Mouse (Mus musculus): ENCODE measurements around the gene Gm11037. TPM values are rescaled to one million over a fixed set of nuclear protein-coding genes. Genes with fewer than 3 reads are reported as not detected.

Gene Gm11037
- polyA plus RNA-seq, 1 experiment from 2014 or later: not detected

DNA sequence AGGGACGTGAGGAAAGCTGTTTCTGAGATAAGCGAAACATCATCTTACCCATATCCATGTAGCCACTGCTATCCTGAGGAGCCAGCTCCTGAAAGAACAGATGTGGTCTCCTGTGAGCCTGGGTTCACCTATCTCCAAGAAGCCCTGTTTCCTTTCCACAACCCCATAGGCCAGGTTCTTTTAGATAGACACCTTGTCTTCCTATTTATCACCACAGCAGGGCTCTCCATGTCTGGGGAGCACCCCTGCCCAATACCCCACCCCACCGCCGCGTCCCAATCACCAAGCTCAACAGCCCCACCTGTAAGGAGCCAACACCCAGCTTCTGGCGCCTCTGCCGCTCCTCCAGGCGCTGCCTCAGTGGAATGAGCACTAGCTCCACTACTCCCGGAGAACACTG is 39.0 kb downstream of the Gm11037 start:
- Histone ChIP-seq H3K36me3 (ENCODE audit: insufficient read depth) (peaks cover 13% of the 10 kb centered on the region; the same call in 1 of the 2 replicates), H3K9me3 (ENCODE audit: low read depth, low read length) (no peaks in the 10 kb centered on the region), H3K9ac (no peak overlapping the region), H3K4me1 (ENCODE audit: insufficient read depth) (peaks cover 8% of the 10 kb centered on the region), H3K4me2 (no peak overlapping the region), H3K27me3 (ENCODE audit: insufficient read depth, low read length) (peaks cover 30% of the 10 kb centered on the region), H3K4me3 (ENCODE audit: low read depth, low read length) (no peak overlapping the region), H3K27ac (ENCODE audit: low read depth) (no peak overlapping the region)
- no peak for TF ChIP-seq CTCF (IDR thresholded peaks at IDR 0.05; ENCODE audit: low read depth)
- ATAC-seq (ENCODE audit: insufficient read depth): no peak
- DNase-seq: no peak
- 52% methylated on average over 9 of the region's 9 CpGs for WGBS

GRCm38 (mm10) chr2:131174700-131175099 is 41.4 kb downstream of the Gm11037 start:
- WGBS: 4% methylated on average over 11 of the region's 11 CpGs
- peak overlapping the region; percentile 23; the same call in 1 of the 2 replicates for H3K9ac ChIP-seq
- no peaks in the 10 kb centered on the region for H3K9me3 ChIP-seq (ENCODE audit: low read depth, low read length)
- H3K4me1 ChIP-seq (ENCODE audit: insufficient read depth): peaks cover 21% of the 10 kb centered on the region
- H3K27me3 ChIP-seq (ENCODE audit: insufficient read depth, low read length): peaks cover 30% of the 10 kb centered on the region
- no peak for TF ChIP-seq CTCF (IDR thresholded peaks at IDR 0.05; ENCODE audit: low read depth)
- DNase-seq (peak; percentile 92), ATAC-seq (ENCODE audit: insufficient read depth) (peak; percentile 27; the same call in 1 of the 2 replicates)
- peak overlapping the region; percentile 81 for H3K4me2 ChIP-seq
- peak overlapping the region; percentile 30 for H3K4me3 ChIP-seq (ENCODE audit: low read depth, low read length)
- H3K27ac ChIP-seq (ENCODE audit: low read depth): no peak overlapping the region
- peaks cover 14% of the 10 kb centered on the region; the same call in 1 of the 2 replicates for H3K36me3 ChIP-seq (ENCODE audit: insufficient read depth)

DNA sequence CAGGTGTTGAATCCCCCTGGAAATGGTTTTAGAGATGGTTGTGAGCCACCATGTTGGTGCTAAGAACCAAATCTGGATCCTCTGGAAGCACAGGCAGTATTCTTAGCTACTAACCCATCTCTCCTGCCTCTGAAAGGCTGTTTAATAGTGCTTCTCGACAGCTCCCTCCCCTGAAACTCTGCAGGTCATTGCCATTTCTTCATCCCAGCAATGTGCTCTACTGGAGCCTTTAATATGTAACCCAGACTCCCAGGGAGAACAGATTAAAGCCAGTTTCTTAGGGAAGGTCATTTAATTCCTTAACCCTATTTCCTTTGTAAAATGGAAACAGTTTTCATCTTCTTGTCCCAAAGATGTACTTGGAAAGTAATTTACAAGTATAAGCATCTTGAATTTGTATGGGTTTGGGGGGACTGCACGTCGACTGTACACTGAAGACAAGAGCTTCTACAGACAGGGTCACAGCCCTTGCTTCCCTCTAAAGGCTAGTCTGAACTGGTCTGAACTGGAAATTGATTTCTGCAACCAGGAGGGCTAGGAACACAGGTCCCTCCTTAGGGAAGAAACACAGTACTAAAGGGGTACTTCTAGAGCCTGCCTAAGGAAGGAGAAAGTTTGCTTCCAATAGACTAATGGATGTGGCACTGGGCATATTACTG is 42.1 kb downstream of the Gm11037 start:
- peaks cover 14% of the 10 kb centered on the region; the same call in 1 of the 2 replicates for H3K36me3 ChIP-seq (ENCODE audit: insufficient read depth)
- peaks cover 21% of the 10 kb centered on the region for H3K4me1 ChIP-seq (ENCODE audit: insufficient read depth)
- no peak overlapping the region for H3K4me3 ChIP-seq (ENCODE audit: low read depth, low read length)
- peaks cover 28% of the 10 kb centered on the region for H3K27me3 ChIP-seq (ENCODE audit: insufficient read depth, low read length)
- no peak for DNase-seq
- 74% methylated on average over 3 of the region's 3 CpGs for WGBS
- no peak overlapping the region for H3K4me2 ChIP-seq
- H3K9me3 ChIP-seq (ENCODE audit: low read depth, low read length): no peaks in the 10 kb centered on the region
- no peak for TF ChIP-seq CTCF (IDR thresholded peaks at IDR 0.05; ENCODE audit: low read depth)
- H3K9ac ChIP-seq: no peak overlapping the region
- no peak for ATAC-seq (ENCODE audit: insufficient read depth)
- H3K27ac ChIP-seq (ENCODE audit: low read depth): peak overlapping the region; percentile 67; the same call in 1 of the 2 replicates

DNA sequence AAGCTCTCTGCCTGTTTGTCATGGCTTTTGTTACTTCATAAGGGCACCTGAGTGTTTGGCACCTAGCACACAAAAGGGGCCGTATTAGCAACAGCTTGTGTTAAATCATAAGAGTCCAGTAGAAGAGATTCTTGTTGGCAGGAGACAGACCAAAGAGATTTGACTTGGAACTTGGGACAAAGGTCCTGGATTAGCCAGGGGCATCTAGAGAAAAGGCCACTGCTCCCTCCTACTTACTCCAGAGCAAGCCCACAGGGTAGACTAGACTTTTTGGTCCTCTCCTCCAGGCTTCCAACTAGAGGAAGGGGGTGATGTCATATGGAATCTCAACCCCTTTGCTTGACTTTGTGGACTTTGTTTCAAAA is 42.6 kb downstream of the Gm11037 start:
- DNase-seq: no peak
- Histone ChIP-seq H3K9ac (no peak overlapping the region), H3K36me3 (ENCODE audit: insufficient read depth) (peaks cover 14% of the 10 kb centered on the region; the same call in 1 of the 2 replicates), H3K4me1 (ENCODE audit: insufficient read depth) (peaks cover 21% of the 10 kb centered on the region), H3K9me3 (ENCODE audit: low read depth, low read length) (no peaks in the 10 kb centered on the region), H3K27ac (ENCODE audit: low read depth) (peak overlapping the region; percentile 67), H3K4me3 (ENCODE audit: low read depth, low read length) (no peak overlapping the region), H3K4me2 (peak overlapping the region; percentile 97), H3K27me3 (ENCODE audit: insufficient read depth, low read length) (peaks cover 23% of the 10 kb centered on the region)
- WGBS: 91% methylated on average over 1 of the region's 1 CpGs
- ATAC-seq (ENCODE audit: insufficient read depth): no peak
- TF ChIP-seq CTCF (IDR thresholded peaks at IDR 0.05; ENCODE audit: low read depth): no peak

- 59% methylated on average over 5 of the region's 5 CpGs for WGBS
- H3K4me3 ChIP-seq (ENCODE audit: low read depth, low read length): 0 out of 2 replicates have a peak overlapping the region, but pooled peaks have one; percentile 0
- H3K36me3 ChIP-seq (ENCODE audit: insufficient read depth): peaks cover 14% of the 10 kb centered on the region; the same call in 1 of the 2 replicates
- ATAC-seq (ENCODE audit: insufficient read depth) (peak; percentile 13; the same call in 1 of the 2 replicates), DNase-seq (peak; percentile 72)
- peaks cover 17% of the 10 kb centered on the region for H3K27me3 ChIP-seq (ENCODE audit: insufficient read depth, low read length)
- peaks cover 21% of the 10 kb centered on the region for H3K4me1 ChIP-seq (ENCODE audit: insufficient read depth)
- no peak overlapping the region for H3K9ac ChIP-seq
- H3K9me3 ChIP-seq (ENCODE audit: low read depth, low read length): no peaks in the 10 kb centered on the region
- peak overlapping the region; percentile 67 for H3K27ac ChIP-seq (ENCODE audit: low read depth)
- TF ChIP-seq CTCF (IDR thresholded peaks at IDR 0.05; ENCODE audit: low read depth): no peak
- peak overlapping the region; percentile 97 for H3K4me2 ChIP-seq
These were observed 43.2 kb downstream of the Gm11037 start for GRCm38 (mm10) chr2:131176491-131176890.

- no peak for TF ChIP-seq CTCF (IDR thresholded peaks at IDR 0.05; ENCODE audit: low read depth)
- Histone ChIP-seq H3K4me3 (ENCODE audit: low read depth, low read length) (peak overlapping the region; percentile 76), H3K4me1 (ENCODE audit: insufficient read depth) (peaks cover 21% of the 10 kb centered on the region), H3K4me2 (peak overlapping the region; percentile 97), H3K9ac (peak overlapping the region; percentile 94; the same call in 1 of the 2 replicates), H3K36me3 (ENCODE audit: insufficient read depth) (peaks cover 14% of the 10 kb centered on the region; the same call in 1 of the 2 replicates), H3K9me3 (ENCODE audit: low read depth, low read length) (no peaks in the 10 kb centered on the region), H3K27ac (ENCODE audit: low read depth) (no peak overlapping the region; the same call in 1 of the 2 replicates), H3K27me3 (ENCODE audit: insufficient read depth, low read length) (peaks cover 3% of the 10 kb centered on the region)
- 80% methylated on average over 9 of the region's 9 CpGs for WGBS
- no peak for ATAC-seq (ENCODE audit: insufficient read depth)
- DNase-seq: no peak
These were observed 44.6 kb downstream of the Gm11037 start for GRCm38 (mm10) chr2:131177932-131178331.

DNA sequence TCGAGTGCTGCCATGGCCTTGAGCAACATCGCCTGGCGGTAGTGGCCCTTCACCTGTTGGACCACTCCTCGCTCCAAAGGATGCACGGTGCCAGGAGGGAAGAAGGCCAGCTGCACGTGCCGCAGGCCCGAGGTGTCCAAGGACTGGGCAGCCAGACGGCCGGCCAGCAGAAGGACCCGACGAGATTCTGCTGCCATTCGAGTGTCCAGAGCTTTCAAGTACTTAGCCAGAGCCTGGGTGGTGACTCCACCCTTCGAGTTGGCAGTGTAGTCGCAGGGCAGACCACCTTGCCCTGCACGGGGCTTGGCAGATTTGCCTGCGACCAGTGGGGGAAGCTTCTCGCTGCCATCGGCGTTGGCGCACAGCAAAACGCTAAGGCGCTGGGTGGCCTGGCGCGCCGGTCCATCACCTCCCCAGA is 45.5 kb downstream of the Gm11037 start:
- H3K9ac ChIP-seq: peak overlapping the region; percentile 94
- TF ChIP-seq CTCF (IDR thresholded peaks at IDR 0.05; ENCODE audit: low read depth): no peak
- H3K36me3 ChIP-seq (ENCODE audit: insufficient read depth): peaks cover 14% of the 10 kb centered on the region; the same call in 1 of the 2 replicates
- H3K27ac ChIP-seq (ENCODE audit: low read depth): peak overlapping the region; percentile 90; the same call in 1 of the 2 replicates
- H3K27me3 ChIP-seq (ENCODE audit: insufficient read depth, low read length): no peaks in the 10 kb centered on the region
- WGBS: 24% methylated on average over 26 of the region's 26 CpGs
- peak overlapping the region; percentile 76 for H3K4me3 ChIP-seq (ENCODE audit: low read depth, low read length)
- peak; percentile 11 for DNase-seq
- H3K4me1 ChIP-seq (ENCODE audit: insufficient read depth): peaks cover 21% of the 10 kb centered on the region
- ATAC-seq (ENCODE audit: insufficient read depth): no peak
- no peaks in the 10 kb centered on the region for H3K9me3 ChIP-seq (ENCODE audit: low read depth, low read length)
- peak overlapping the region; percentile 97 for H3K4me2 ChIP-seq

Data from lung, embryonic 14.5 days (tissue).